Mouse (Mus musculus) spleen, adult 18-20 months (tissue): ENCODE data around the gene Pgp.

Experiments used
- DNase-seq, 2 experiments: peaks; one replicate each; pipeline ENCODE4 v3.0.0; 2022; ENCODE audit warnings: mixed read lengths in 2 of 2

Pgp gene

DNA sequence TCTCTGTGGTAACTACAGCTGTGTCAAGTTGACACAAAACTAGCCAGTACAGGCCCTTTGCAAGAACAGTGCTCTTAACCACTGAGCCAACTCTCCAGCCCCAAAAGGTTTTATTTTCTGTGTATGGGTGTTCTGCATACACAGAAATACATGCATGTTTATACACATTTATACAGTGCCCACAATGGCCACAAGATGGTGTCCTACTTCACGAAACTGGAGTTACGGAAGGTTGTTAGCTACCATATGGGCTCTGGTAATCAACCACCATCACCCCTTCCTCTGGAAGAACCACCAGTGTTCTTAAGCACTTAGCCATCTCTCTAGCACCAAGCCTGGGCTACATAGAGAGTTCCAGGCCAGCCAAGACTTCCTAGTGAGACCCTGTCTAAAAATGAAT, 8.6 kb upstream of the Pgp start:
- no peak for DNase-seq

DNA sequence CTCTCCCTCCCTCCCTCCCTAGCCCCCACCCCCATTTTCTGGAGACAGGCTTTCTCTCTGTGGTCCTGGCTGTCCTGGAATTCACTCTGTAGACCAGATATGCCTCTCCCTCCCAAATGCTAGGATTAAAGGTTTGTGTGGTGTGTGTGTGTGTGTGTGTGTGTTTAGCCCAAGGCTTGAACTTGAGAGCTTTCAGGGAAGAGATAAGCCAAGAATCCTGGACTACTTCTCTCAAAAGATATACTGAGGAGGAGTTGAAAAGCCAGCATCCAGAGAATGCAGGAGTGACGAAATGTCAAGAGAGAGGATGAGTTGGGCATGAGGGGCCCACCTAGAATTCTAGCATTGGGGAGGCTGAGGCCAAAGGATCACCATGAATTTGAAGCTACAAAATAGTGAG, 7.3 kb upstream of the Pgp start:
- DNase-seq: no peak

DNA sequence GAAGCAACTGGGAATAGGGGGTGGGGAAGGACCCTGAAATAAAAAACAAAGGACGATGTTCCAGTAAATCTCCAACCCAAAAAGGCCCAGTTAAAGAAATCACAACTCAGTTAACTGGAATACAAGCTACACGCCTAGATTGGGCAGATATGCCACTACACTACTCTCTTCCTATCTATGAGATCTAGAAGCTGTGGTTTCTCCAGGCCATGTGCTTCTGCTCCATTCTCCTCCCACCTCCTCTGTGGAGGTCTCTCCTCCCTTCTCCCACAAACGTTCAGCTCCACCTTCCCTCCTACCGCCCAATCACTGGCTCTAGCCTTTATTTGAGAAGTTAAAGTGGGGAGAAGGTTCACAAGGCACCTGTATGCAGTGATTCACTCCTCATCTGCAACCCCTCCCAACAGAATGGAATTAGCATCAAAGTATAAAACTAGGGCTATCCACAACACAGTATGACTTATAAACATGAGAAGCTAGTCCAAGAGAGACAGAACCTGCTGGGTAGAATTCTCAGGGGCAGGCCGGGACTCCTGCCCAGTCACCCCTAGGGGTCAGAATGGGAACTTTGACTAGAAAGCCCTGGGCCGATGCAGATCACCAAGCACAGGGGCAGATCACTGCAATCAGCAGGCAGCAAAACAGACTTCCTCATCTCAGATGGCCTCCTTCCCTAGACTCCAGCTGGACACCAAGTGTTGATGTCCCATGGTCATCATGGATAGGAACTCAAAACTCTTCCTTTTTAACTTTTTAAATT, 6.6 kb upstream of the Pgp start:
- DNase-seq: no peak

DNA sequence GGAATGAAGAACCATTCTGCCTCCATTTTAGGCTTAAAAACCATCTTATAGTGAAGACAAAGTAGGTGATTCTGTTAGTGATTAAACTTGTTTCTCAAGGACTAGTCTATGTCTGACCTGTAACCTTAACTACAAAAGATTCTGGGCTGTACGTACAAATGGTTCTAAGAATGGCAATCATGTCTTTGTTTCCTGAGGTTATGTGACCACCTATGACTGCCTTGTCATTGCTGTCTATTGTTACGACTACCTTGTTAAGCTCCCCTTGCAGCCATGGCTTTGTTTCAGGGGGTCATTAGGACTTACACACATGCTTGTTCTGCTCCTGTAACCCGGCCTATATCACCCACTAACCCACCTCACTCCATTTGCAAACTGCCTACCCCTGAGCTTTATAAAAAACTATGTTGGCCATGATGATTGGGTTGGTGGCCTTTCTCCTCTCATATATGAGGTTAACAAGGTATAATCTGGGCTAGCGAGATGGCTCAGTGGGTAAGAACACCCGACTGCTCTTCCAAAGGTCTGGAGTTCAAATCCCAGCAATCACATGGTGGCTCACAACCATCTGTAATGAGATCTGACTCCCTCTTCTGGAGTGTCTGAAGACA, 1.5 kb upstream of the Pgp start:
- DNase-seq: no peak

DNA sequence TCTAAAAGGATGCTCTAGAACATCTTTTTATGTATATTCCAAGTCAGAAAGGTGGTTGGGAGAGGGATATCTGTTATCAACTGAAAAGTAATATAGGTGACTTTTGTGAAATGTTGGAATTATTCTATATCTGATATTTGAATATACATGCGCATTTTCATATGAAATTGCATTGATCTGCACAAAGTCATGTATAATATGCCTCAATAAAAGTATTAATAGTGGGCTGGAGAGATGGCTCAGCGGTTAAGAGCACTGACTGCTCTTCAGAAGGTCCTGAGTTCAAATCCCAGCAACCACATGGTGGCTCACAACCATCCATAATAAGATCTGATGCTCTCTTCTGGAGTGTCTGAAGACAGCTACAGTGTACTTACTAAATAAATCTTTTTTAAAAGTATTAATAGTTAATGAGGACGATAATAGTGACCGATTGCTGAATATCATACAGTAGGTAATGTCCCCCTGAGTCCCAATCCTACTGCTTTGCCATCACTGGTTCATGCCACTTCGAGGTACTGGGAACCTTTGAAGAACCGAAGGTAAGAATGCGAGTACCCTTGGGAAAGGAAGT, 769 bp upstream of the Pgp start:
- no peak for DNase-seq

DNA sequence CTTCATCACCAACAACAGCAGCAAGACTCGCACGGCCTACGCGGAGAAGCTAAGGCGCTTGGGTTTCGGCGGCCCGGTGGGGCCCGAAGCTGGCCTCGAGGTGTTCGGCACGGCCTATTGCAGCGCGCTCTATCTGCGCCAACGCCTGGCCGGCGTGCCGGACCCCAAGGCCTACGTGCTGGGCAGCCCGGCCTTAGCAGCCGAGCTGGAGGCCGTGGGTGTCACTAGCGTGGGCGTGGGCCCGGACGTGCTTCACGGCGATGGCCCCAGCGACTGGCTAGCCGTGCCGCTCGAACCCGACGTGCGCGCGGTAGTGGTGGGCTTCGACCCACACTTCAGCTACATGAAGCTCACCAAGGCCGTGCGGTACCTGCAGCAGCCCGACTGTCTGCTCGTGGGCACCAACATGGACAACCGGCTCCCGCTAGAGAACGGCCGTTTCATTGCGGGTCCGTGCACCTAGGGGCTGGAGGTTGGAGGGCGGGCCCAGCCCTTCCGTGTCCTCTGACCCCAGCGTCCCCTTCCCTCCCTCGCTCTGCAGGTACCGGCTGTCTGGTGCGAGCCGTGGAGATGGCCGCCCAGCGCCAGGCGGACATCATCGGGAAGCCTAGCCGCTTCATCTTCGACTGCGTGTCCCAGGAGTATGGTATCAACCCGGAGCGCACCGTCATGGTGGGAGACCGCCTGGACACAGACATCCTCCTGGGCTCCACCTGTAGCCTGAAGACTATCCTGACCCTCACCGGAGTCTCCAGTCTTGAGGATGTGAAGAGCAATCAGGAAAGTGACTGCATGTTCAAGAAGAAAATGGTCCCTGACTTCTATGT, 722 bp downstream of the Pgp start:
- DNase-seq: peak in 1 of 2 experiments; percentile 26

DNA sequence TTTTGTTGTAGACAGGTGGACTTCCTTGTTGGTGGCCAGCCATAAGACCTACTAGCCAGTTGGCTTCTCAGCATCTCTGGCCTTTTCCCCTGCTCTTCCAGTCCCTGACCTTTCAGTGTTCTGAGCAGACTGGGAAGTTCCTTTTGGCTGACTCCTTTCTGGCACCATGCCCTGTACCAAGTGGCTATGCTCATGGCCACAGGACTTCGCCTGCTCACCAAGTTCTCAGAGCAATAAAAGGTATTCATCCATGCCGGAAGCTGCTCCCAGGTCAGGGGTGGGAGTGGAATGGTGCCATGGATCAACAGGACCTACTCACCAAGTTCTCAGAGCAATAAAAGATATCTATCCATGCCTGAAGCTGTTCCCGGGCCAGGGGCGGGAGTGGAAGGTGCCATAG, 2.3 kb downstream of the Pgp start:
- DNase-seq: no peak

DNA sequence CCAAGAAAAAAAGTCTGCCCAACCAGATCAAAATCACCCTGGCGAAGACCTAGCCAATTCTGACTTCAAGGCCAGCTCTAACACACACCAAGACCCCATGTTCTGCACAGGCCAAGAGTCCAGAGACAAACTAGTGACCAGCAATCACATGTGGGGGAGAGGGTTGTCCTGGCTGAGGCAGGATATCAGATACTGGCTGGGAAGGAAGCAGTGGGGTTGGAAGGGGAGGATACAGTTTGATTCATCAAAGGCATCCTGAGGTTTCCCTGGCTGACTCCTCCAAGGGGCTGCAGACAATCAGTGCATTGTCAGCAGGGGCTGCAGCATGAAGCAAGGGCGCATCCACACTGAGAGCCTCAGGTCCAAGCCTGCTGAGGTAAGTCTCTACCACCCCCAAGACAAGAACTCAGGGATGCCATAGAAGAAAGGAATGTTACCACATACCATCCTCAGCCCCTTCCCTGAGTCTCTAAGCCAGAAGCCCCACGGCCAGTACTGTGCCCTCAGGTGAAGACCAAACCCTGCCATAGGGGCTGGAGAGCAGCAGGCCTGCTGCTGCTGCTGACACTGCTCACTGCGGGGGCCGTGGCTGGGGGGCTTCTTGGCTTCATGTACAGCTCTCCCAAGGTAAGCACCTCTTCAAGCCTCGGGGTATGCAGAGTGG, 3.6 kb downstream of the Pgp start, which contains the start of gene Bricd5:
Gene Bricd5, plus strand, starts transcription at position 273 of the 664 bp plus-strand sequence.
- DNase-seq: no peak

DNA sequence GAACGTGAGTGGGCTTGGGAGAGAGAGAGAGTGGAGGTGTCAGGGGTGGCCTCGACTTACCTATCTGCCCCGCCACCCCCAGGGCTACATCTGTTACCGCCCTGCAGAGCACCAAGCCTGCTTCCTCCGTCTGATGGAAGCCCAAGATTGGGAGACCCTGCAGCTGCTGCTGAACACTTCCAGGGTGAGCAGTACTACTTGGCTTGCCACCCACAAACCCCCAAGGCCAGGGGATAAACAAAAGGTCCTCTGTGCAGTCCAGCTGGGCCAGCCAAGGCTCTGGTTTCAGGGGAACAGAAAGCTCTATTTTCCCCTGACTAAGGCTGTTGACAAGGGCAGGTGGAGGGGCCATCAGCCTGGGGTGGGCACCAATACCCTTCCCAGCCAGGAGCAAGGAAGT, 4.4 kb downstream of the Pgp start:
- no peak for DNase-seq

DNA sequence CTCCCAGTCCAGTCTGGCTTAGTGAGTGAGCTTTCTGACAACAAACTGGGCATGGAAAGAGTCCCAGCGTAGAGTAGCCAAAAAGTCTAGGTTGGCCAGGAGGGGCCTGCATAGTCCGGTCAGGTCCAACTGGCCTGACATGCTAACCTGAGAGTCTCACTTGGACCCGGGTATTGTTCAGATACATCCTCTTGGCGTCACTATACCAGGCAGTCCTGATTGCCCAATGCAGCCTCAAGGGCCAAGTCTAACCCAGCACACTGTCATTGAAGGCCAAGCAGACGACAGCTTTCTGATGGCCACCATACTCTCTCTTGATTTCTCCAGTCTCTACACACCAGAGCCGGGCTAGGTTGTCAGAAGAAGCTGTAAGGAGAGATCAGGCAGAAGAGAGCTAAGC, 5.4 kb downstream of the Pgp start:
- DNase-seq: no peak

DNA sequence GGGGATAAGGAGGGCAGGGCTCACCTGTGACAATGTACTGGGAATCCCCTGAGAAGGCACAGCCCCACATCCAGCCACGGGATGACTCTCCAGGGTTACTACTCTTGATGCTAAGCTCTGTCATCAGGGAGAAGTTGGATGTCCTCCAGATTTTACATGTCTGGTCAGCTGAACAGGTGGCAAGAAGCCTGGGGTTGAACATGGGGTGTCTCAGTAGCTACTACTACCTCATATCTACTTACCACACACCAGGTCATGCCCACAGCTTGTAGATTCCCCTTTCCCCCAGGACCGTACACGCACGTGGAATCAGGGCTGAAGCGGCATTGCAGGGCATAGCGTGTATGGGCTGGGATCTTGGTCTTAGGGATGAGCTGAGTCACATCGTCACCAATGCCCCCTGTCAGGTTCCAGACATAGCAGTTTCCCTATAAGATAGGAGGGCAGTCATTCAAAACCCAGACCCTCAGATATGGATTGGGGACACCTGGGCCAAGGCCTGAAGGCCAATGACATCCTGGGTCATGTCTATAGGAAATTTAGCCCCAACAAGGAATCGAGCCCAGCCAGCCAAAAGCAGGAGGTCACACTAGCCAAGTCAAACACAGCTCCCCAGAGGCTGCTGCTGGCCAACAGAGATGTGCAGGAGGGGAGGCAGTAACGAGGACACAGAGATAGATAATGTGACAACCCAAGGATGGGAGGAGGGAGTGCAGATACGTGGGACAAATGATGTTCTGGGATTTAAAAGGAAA, 6.0 kb downstream of the Pgp start:
- DNase-seq: no peak

DNA sequence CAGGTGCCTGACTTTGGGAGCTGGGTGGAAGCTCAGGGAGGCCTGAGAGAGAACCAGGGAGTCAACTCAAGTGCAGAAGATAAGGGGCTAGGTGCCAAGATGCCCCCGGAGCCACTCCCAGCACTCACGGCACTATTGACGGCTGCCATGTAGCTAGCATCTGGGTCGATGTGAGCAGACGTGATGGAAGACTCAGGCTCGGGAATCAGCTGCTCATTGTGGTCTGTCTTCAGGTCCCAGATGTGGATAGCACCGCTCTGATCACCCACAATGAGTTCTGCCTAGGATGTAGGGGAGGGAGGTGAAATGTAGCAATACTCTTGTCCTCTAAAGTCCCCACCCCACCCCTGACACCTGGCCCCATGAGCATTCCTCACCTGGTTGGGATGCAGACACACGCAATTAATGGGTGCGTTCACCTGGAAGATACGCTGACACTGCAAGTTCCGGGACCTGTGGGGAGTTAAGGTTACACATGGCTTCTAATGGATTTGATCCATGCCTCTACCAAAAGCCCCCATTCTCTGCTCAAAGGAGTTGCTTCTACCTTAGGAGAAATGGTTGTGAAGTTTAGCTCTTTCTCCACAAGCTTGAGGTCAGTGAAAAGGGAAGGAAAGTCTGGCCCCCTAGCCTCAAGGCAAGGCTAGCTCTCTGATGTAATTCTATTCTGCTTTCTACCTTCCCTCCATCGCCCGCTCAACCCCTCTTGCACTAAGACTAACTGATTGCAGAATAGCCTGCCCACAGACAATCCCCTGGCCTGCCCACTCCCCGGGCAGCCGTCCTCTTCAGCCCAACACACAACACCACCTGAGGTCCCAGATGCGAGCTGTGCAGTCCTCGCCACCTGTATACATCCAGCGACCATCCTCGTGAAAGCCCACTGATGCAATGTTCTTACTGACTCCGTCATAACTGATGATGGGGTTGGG, 7.1 kb downstream of the Pgp start:
- DNase-seq: no peak

DNA sequence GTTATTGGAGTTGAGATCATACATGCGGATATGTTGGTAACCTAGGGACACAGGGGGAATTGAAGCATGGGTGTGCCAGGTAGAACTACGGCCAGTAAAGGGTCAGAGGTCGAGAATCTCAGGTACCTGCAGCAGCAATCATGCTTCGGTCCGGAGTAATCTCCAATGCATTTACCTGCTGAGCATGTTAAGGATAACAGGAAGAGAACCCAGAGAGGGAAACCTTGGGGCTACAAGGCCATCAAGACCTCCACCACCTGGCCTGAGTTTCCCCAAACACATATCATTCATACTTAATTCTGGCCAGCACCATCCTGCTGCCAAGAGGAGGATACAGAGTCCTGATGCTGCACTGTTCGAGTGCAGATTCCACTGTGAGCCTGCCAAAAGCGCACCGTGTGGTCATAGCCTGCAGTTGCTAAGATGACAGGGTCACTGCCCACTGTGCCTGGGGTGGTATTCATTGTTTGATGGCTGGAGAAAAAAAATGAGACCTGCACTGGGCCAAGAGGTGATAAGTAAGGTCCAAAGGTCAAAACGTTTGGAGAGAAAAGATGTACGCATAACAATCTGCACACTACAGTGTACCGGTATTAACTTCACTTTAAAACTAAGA, 7.9 kb downstream of the Pgp start:
- no peak for DNase-seq

DNA sequence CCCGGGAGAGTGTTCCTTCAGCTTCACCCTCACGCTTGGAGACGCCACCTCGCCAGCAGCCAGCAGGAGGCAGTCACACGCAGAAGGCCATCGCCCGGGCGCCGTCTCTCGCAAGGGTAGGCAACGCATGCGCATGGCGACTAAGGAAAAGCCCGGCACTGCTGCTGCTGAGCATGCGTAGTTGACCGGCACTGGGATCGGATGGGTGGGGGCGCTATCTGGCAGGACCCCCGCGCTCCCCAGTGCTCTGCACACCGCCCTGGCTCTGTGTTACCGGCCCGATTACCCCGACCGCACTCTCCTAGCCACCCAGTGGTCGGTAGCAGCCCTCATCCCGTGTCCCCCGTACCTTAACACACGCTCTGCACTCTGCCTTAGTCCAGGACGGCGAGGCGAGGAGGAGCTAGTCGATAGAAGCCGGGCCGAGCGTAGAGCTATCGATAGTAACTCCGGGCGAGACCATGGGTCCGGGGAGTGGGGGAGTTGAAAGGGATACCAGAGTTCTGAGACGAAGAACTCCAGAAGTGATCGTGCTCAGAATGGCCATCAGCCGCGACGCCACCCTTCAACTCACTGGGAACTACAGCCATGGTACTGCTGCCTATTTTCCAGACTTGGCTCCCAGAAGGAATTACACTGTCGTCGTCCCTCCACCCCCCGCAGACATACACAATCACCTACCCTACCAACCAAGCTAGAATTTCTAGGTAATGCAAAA, 8.6 kb downstream of the Pgp start, which contains the start of gene Mlst8:
Gene Mlst8, minus strand, starts transcription at position 416 of the 718 bp plus-strand sequence.
- peak; percentile 93 to 96 for DNase-seq

DNA sequence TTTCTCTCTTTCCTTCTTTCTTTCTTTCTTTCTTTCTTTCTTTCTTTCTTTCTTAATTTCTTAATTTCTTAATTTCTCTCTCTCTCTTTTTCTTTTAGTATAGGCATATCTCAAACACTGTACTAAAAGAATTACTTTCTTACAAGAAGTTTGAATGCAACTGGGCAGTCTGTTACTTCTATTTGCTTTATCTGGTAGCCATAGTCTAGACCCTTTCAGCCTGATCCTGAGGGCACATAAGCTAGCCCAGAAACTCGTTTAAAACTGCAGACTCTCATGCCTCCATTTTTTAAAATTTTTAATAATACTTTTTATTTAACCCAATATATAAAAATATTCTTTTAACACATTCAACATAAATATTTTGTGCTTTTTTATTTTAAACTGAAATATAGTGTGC, 9.2 kb downstream of the Pgp start:
- no peak for DNase-seq

DNA sequence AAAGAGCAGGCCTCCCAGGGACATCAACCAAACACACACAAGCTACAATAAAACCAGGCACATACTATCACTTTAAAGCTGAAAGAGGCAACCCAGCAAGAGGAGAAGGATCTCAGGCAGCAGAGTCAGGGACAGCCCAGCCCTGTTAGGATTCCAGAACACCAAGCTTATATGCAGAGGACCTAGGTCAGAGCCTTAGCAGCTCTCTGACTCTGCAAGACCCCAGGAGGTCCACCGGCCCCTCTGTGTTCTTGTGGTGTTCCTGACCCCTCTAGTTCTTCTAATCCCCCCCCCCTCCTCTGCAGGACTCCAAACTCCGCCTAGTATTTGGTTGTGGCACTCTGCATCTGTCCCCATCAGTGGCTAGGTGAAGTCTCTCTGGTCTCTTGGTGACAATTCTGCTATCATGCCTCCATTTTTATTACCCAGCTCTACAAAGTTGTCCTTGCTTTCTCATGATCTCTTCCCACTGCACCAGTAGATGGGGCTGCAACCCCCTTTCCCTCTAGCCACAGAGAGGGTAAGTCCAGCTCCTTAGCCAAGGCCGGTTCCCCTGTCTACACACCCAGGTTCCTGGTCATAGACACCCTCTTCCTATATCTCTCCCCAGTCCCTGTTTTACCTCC, 10.1 kb downstream of the Pgp start:
- no peak for DNase-seq

DNA sequence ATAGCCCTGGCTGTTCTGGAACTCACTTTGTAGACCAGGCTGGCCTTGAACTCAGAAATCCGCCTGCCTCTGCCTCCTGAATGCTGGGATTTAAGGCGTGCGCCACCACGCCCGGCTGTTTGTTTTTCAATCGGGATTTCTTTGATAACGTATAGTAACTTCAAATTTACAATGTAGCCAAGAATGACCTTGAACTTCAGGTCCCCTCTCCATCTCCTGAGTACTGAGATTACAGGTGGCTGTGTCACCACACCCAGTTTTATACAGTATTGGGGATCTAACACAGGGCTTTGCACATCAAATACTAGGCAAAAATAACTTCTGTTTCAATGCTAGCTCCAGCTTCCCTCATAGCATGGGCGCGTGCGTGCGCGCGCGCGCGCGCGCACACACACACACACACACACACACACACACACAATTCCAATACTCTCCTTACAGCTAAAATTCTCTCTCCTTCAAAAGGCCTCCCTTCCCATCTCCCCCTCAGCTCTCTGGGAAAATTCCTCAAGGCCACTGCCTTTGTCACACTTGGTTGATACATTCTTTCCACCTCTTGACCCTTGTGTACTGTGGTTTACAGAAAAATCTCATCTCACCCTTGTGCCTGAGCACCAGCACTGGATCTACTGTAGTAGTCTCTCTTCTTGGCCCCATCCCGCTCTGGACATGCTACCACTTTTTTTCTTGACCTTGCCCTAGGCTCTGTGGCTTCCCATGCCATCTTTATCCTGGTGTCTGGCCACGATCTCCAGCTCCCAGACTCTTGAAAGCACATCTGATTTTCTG, 11.0 kb downstream of the Pgp start:
- DNase-seq: no peak

DNA sequence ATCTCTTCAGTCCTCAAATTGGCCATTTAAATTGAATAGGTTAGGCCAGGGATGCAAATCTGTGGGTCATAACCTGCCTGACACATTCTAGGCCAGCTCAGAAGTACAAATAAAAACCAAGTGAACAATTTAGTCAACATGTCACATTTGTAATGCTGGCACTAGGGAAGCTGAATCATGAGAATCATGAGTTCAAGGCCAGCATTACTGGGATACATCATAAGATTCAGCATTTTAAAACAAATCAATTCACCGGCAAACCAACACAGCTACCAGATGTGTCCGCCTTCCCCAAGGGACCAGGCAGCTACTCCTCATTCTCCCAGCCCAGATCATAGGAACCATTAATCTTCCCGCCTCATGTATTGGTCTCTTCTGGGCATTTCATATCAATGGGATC, 13.3 kb downstream of the Pgp start:
- DNase-seq: no peak
